Mouse (Mus musculus) MEL (cell line): ENCODE data around the gene Rnf126. TPM values are rescaled to one million over a fixed set of nuclear protein-coding genes. Genes with fewer than 3 reads are reported as not detected.

Experiments
- DNase-seq: peaks from one replicate; pipeline ENCODE4 v3.0.0; 2011; ENCODE audit warnings: low read depth, low spot score
- H3K27ac ChIP-seq: 2 replicates; pipeline ENCODE4 v1.5.1; 2012; ENCODE audit warnings: low read depth, mild to moderate bottlenecking, control low read depth, low read length, moderate library complexity; ENCODE audit not compliant: control insufficient read depth
- H3K27me3 ChIP-seq, 2 experiments: fragments of 150-350 bp in 1 of 2; sonication (generic) in 1 of 2; 2 replicates each; pipeline ENCODE4 v1.6.1; 2012; ENCODE audit warnings: low read length in 2 of 2, mild to moderate bottlenecking in 2 of 2, improper control_type of control experiment in 1 of 2, moderate library complexity in 1 of 2; ENCODE audit not compliant: insufficient read depth in 2 of 2, control insufficient read depth in 1 of 2
- H3K36me3 ChIP-seq, 2 experiments: 2 replicates each; pipeline ENCODE4 v1.6.1; 2012 to 2014; ENCODE audit warnings: low read length in 2 of 2, improper control_type of control experiment in 1 of 2, inconsistent platforms in 1 of 2, mild to moderate bottlenecking in 1 of 2; ENCODE audit not compliant: insufficient read depth in 2 of 2, control insufficient read depth in 1 of 2
- H3K4me1 ChIP-seq, 2 experiments: fragments of 150-350 bp in 1 of 2; sonication (generic) in 1 of 2; 2 replicates each; pipeline ENCODE4 v1.6.1; 2012; ENCODE audit warnings: low read length in 2 of 2, improper control_type of control experiment in 1 of 2, mild to moderate bottlenecking in 1 of 2; ENCODE audit not compliant: insufficient read depth in 2 of 2, control insufficient read depth in 1 of 2
- H3K4me3 ChIP-seq, 2 experiments: fragments of 150-350 bp in 1 of 2; sonication (generic) in 1 of 2; 2 replicates each; pipeline ENCODE4 v1.5.1; 2012; ENCODE audit warnings: low read depth in 2 of 2, low read length in 2 of 2, mild to moderate bottlenecking in 2 of 2, moderate library complexity in 2 of 2, control low read depth in 1 of 2, improper control_type of control experiment in 1 of 2; ENCODE audit not compliant: control insufficient read depth in 1 of 2, insufficient read depth in 1 of 2
- H3K79me2 ChIP-seq: 2 replicates; pipeline ENCODE4 v1.6.1; 2012; ENCODE audit warnings: mild to moderate bottlenecking, low read length, moderate library complexity; ENCODE audit not compliant: control insufficient read depth, poor library complexity, insufficient read depth
- H3K9ac ChIP-seq: 2 replicates; pipeline ENCODE4 v1.6.1; 2012; ENCODE audit warnings: low read depth, mild to moderate bottlenecking, control low read depth, low read length, moderate library complexity; ENCODE audit not compliant: control insufficient read depth, poor library complexity, severe bottlenecking
- H3K9me3 ChIP-seq: fragments of 150-350 bp; sonication (generic); replicated peaks from 2 replicates; pipeline ENCODE4 v1.6.1; 2012; ENCODE audit warnings: mild to moderate bottlenecking, low read length, improper control_type of control experiment, moderate library complexity; ENCODE audit not compliant: insufficient read depth
- CHD2 ChIP-seq: IDR thresholded peaks from 2 replicates; pipeline ENCODE4 v1.6.1; 2011; ENCODE audit warnings: low read length, improper control_type of control experiment
- CTCF ChIP-seq, 3 experiments: IDR thresholded peaks in 2 of 3; conservative IDR thresholded peaks in 1 of 3; 2 replicates each; pipeline ENCODE4 v1.5.1; 2011 to 2012; ENCODE audit warnings: low read length in 3 of 3, low read depth in 2 of 3, mild to moderate bottlenecking in 2 of 3, improper control_type of control experiment in 1 of 3, inconsistent platforms in 1 of 3, mixed read lengths in 1 of 3, moderate library complexity in 1 of 3; ENCODE audit not compliant: control insufficient read depth in 1 of 3, insufficient read depth in 1 of 3, poor library complexity in 1 of 3, severe bottlenecking in 1 of 3
- EP300 ChIP-seq, 2 experiments: IDR thresholded peaks; 2 replicates each; pipeline ENCODE4 v1.6.1; 2011; ENCODE audit warnings: improper control_type of control experiment in 2 of 2, low read length in 2 of 2, low read depth in 1 of 2, mild to moderate bottlenecking in 1 of 2
- ETS1 ChIP-seq: IDR thresholded peaks from 2 replicates; pipeline ENCODE4 v1.6.1; 2012; ENCODE audit warnings: low read depth, mild to moderate bottlenecking, inconsistent platforms, low read length, improper control_type of control experiment, moderate library complexity
- GATA1 ChIP-seq: IDR thresholded peaks from 2 replicates; pipeline ENCODE4 v1.6.1; 2011; ENCODE audit warnings: low read depth, low read length, improper control_type of control experiment
- HCFC1 ChIP-seq: IDR thresholded peaks from 2 replicates; pipeline ENCODE4 v1.6.1; 2012; ENCODE audit warnings: low read depth, mild to moderate bottlenecking, inconsistent platforms, low read length, improper control_type of control experiment, moderate library complexity
- JUND ChIP-seq: IDR thresholded peaks from 2 replicates; pipeline ENCODE4 v1.6.1; 2011; ENCODE audit warnings: low read depth, mild to moderate bottlenecking, improper control_type of control experiment, low read length
- MAZ ChIP-seq: IDR thresholded peaks from 2 replicates; pipeline ENCODE4 v1.6.1; 2012; ENCODE audit warnings: low read depth, mild to moderate bottlenecking, inconsistent platforms, low read length, improper control_type of control experiment
- MEF2A ChIP-seq: IDR thresholded peaks from 2 replicates; pipeline ENCODE4 v1.6.1; 2014; ENCODE audit warnings: low read depth, mild to moderate bottlenecking, inconsistent platforms, low read length, improper control_type of control experiment; ENCODE audit not compliant: poor library complexity, insufficient replicate concordance, severe bottlenecking; ENCODE audit errors: extremely low read depth
- MXI1 ChIP-seq: IDR thresholded peaks from 2 replicates; pipeline ENCODE4 v1.6.1; 2011; ENCODE audit warnings: mild to moderate bottlenecking, low read depth, low read length, improper control_type of control experiment
- NELFE ChIP-seq: IDR thresholded peaks from 2 replicates; pipeline ENCODE4 v1.6.1; 2011; ENCODE audit warnings: low read depth, low read length, improper control_type of control experiment
- POLR2AphosphoS2 ChIP-seq: IDR thresholded peaks from 2 replicates; pipeline ENCODE4 v1.6.1; 2011; ENCODE audit warnings: low read length, improper control_type of control experiment
- RAD21 ChIP-seq: IDR thresholded peaks from 2 replicates; pipeline ENCODE4 v1.6.1; 2011; ENCODE audit warnings: mild to moderate bottlenecking, low read depth, low read length, improper control_type of control experiment
- SIN3A ChIP-seq: IDR thresholded peaks from 2 replicates; pipeline ENCODE4 v1.6.1; 2012; ENCODE audit warnings: low read length, improper control_type of control experiment, inconsistent platforms
- SMC3 ChIP-seq: IDR thresholded peaks from 2 replicates; pipeline ENCODE4 v1.6.1; 2011; ENCODE audit warnings: low read depth, low read length, improper control_type of control experiment
- TCF12 ChIP-seq: IDR thresholded peaks from 2 replicates; pipeline ENCODE4 v1.6.1; 2014; ENCODE audit warnings: low read depth, mild to moderate bottlenecking, inconsistent platforms, low read length, improper control_type of control experiment, moderate library complexity
- USF1 ChIP-seq: IDR thresholded peaks from 2 replicates; pipeline ENCODE4 v1.6.1; 2014; ENCODE audit warnings: low read depth, mild to moderate bottlenecking, inconsistent platforms, low read length, improper control_type of control experiment, moderate library complexity
- ZC3H11A ChIP-seq: IDR thresholded peaks from 2 replicates; pipeline ENCODE4 v1.6.1; 2012; ENCODE audit warnings: low read depth, mild to moderate bottlenecking, inconsistent platforms, low read length, improper control_type of control experiment
- polyA plus RNA-seq, 2 experiments: library from polyadenylated mRNA; stranded (reverse) in 1 of 2; unstranded in 1 of 2; fragments of >175 nt in 1 of 2; fragments of >200 nt in 1 of 2; gene quantifications; 2 replicates each; pipeline versions ENCODE4 v1.2.1 to v1.2.4; 2012; ENCODE audit warnings: low replicate concordance in 2 of 2, low read depth in 1 of 2; ENCODE audit not compliant: insufficient read length in 2 of 2, insufficient read depth in 1 of 2, missing spikeins in 1 of 2
- total RNA-seq: library from RNA; depleted of rRNA; stranded (reverse); fragments of 300-350 nt; gene quantifications from 2 replicates; pipeline ENCODE4 v1.2.3, GENCODE M21; 2012

Gene Rnf126
- total and polyA plus RNA-seq, 3 experiments = 84.8 to 184 (median 174) TPM

- peaks cover under 1% of the 10 kb centered on the region; the same call in 1 of the 2 replicates for H3K79me2 ChIP-seq
- peaks cover 0 to 8% of the 10 kb centered on the region in 2 experiments; a peak in 2 of 4 replicates for H3K4me1 ChIP-seq
- no peak overlapping the region for H3K4me3 ChIP-seq
- peak; percentile 18; the same call in 1 of the 2 replicates for TF ChIP-seq SMC3
- TF ChIP-seq RAD21 = peak; percentile 10
- TF ChIP-seq USF1 = no peak
- peak; percentile 35 to 55 (median 51) for TF ChIP-seq CTCF (IDR thresholded peaks at IDR 0.05 in 2 of 3, conservative IDR thresholded peaks at IDR 0.05 in 1 of 3; ENCODE audit: control insufficient read depth in 1 of 3, insufficient read depth in 1 of 3, low read depth in 2 of 3, low read length in 3 of 3, poor library complexity in 1 of 3, severe bottlenecking in 1 of 3)
- no peak overlapping the region for H3K9ac ChIP-seq
- no peaks in the 10 kb centered on the region for H3K27me3 ChIP-seq
- no peak overlapping the region for H3K27ac ChIP-seq
- H3K9me3 ChIP-seq = no peaks in the 10 kb centered on the region
- H3K36me3 ChIP-seq = peaks cover 0 to 3% of the 10 kb centered on the region in 2 experiments; a peak in 1 of 4 replicates
- peak; percentile 50 for DNase-seq
Measured at GRCm38 (mm10) chr10:79772320-79772719, 5.6 kb upstream of the Rnf126 start.

- no peak for DNase-seq
- H3K9ac ChIP-seq = no peak overlapping the region
- H3K27ac ChIP-seq = no peak overlapping the region
- no peaks in the 10 kb centered on the region for H3K9me3 ChIP-seq
- H3K36me3 ChIP-seq = peaks cover 0 to 13% of the 10 kb centered on the region in 2 experiments; a peak in 2 of 4 replicates
- TF ChIP-seq GATA1 (no peak), JUND (no peak), MAZ (no peak), ETS1 (no peak), CTCF (IDR thresholded peaks at IDR 0.05 in 2 of 3, conservative IDR thresholded peaks at IDR 0.05 in 1 of 3; ENCODE audit: control insufficient read depth in 1 of 3, insufficient read depth in 1 of 3, low read depth in 2 of 3, low read length in 3 of 3, poor library complexity in 1 of 3, severe bottlenecking in 1 of 3) (no peak), CHD2 (no peak), TCF12 (no peak), POLR2AphosphoS2 (no peak), NELFE (no peak), MXI1 (no peak), SIN3A (no peak), EP300 (IDR thresholded peaks at IDR 0.05; ENCODE audit: low read depth in 1 of 2, low read length in 2 of 2) (no peak)
- H3K4me1 ChIP-seq = peaks cover 0 to 19% of the 10 kb centered on the region in 2 experiments; a peak in 3 of 4 replicates
- H3K4me3 ChIP-seq = no peak overlapping the region
- peaks cover 26% of the 10 kb centered on the region for H3K79me2 ChIP-seq
- no peaks in the 10 kb centered on the region for H3K27me3 ChIP-seq
Measured at GRCm38 (mm10) chr10:79769329-79769728, 2.6 kb upstream of the Rnf126 start.

GRCm38 (mm10) chr10:79768400-79768799 is 1.6 kb upstream of the Rnf126 start:
- H3K9ac ChIP-seq = no peak overlapping the region
- H3K4me1 ChIP-seq = peaks cover 0 to 19% of the 10 kb centered on the region in 2 experiments; a peak in 3 of 4 replicates
- peak; percentile 72 for DNase-seq
- no peaks in the 10 kb centered on the region for H3K9me3 ChIP-seq
- TF ChIP-seq RAD21 (peak; percentile 85), CTCF (IDR thresholded peaks at IDR 0.05 in 2 of 3, conservative IDR thresholded peaks at IDR 0.05 in 1 of 3; ENCODE audit: control insufficient read depth in 1 of 3, insufficient read depth in 1 of 3, low read depth in 2 of 3, low read length in 3 of 3, poor library complexity in 1 of 3, severe bottlenecking in 1 of 3) (peak; percentile 89 to 93 (median 93)), ZC3H11A (peak; percentile 68), MAZ (peak; percentile 26; the same call in 1 of the 2 replicates), HCFC1 (peak; percentile 37; the same call in 1 of the 2 replicates), SIN3A (peak; percentile 38; the same call in 1 of the 2 replicates), MEF2A (no peak), SMC3 (peak; percentile 89), POLR2AphosphoS2 (no peak)
- H3K79me2 ChIP-seq = peaks cover 36% of the 10 kb centered on the region
- no peak overlapping the region for H3K27ac ChIP-seq
- H3K4me3 ChIP-seq = no peak overlapping the region
- no peaks in the 10 kb centered on the region for H3K27me3 ChIP-seq
- peaks cover 0 to 13% of the 10 kb centered on the region in 2 experiments; a peak in 2 of 4 replicates for H3K36me3 ChIP-seq
